Mouse (Mus musculus) liver, embryonic 15.5 days (tissue): ENCODE measurements around the gene Retreg1. TPM values are rescaled to one million over a fixed set of nuclear protein-coding genes. Genes with fewer than 3 reads are reported as not detected.

ENCODE experiments used
- ATAC-seq: fragments of 200-750 bp; cut with Nextera tagmentation; 2 replicates; pipeline ENCODE4 v1.8.0; 2017; ENCODE audit warnings: moderate number of reproducible peaks, mild to moderate bottlenecking, moderate library complexity; ENCODE audit not compliant: insufficient read depth
- H3K27ac ChIP-seq: fragments of 300-500 bp; sonication (generic); replicated peaks from 2 replicates; pipeline ENCODE4 v1.5.1; 2015; ENCODE audit warnings: mild to moderate bottlenecking, inconsistent platforms
- H3K27me3 ChIP-seq: fragments of 300-500 bp; sonication (generic); 2 replicates; pipeline ENCODE4 v1.6.1; 2015; ENCODE audit warnings: mild to moderate bottlenecking, inconsistent platforms
- H3K36me3 ChIP-seq: fragments of 300-500 bp; sonication (generic); replicated peaks from 2 replicates; pipeline ENCODE4 v1.6.1; 2015; ENCODE audit warnings: moderate library complexity, mild to moderate bottlenecking, inconsistent platforms
- H3K4me1 ChIP-seq: fragments of 300-500 bp; sonication (generic); replicated peaks from 2 replicates; pipeline ENCODE4 v1.6.1; 2015; ENCODE audit warnings: inconsistent platforms
- H3K4me2 ChIP-seq: fragments of 300-500 bp; sonication (generic); 2 replicates; pipeline ENCODE4 v1.6.1; 2015; ENCODE audit warnings: moderate library complexity, mild to moderate bottlenecking, inconsistent platforms
- H3K4me3 ChIP-seq: fragments of 300-500 bp; sonication (generic); replicated peaks from 2 replicates; pipeline ENCODE4 v1.5.1; 2015; ENCODE audit warnings: mild to moderate bottlenecking, inconsistent platforms
- H3K9ac ChIP-seq: fragments of 300-500 bp; sonication (generic); 2 replicates; pipeline ENCODE4 v1.6.1; 2015; ENCODE audit warnings: moderate library complexity, mild to moderate bottlenecking, inconsistent platforms
- H3K9me3 ChIP-seq: fragments of 300-500 bp; sonication (generic); replicated peaks from 2 replicates; pipeline ENCODE4 v1.6.1; 2016; ENCODE audit warnings: inconsistent platforms
- WGBS: fragments of 180-500 bp; shearing (Covaris S2); methylation state at CpG from one replicate; pipeline ENCODE4 v1.1.7; 2015; ENCODE audit warnings: mixed read lengths; ENCODE audit not compliant: insufficient replicate concordance; 5-methylcytosine and 5-hydroxymethylcytosine counted together
- polyA plus RNA-seq: library from polyadenylated mRNA; unstranded; fragments of >200 nt; fragmentation: Nextera tagmentation; extraction: Ambion mirVana; gene quantifications from 2 replicates; pipeline ENCODE4 v1.2.1, GENCODE M21; 2015

The Retreg1 gene
- polyA plus RNA-seq, 1 experiment from 2014 or later: 4.7 TPM

DNA sequence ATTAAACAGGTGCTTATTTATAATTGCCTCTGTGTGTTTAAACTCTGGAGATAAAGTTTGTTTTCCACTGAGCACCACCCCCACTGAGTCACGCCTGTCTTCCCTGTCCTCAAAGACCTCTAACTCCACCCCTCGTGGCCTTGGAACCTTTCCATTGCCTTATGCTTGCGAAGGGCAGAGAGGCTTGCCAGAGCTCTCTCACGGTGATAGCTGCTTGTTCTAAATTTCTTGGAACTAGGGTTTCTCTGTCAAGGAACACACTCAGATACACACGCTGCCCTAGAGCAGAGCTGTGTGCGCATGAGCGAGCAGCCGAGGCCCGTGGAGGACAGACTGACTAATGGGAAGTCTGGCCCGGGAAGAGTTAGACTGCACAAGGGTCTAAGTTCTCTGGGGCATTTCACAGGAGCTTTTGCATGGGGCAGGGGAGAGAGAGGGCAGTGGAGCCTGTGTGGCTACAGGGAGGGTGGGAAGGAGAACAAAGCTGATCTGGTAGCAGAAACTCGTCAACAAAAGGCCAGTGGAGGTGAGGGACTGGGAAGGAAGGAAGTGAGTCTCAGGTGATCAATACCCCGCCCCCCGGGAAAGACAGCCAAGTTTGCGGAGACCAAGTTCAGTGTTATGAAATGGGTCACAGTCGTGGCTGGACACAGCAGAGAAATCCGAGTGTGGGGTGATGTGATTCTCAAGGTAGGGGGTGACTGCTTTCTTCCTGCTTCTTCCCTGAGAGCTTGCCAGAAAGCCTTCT, 90.1 kb downstream of the Retreg1 start:
- Histone ChIP-seq H3K4me1 (peaks cover 19% of the 10 kb centered on the region), H3K4me3 (no peak overlapping the region), H3K9ac (no peak overlapping the region), H3K36me3 (no peaks in the 10 kb centered on the region), H3K27ac (peak overlapping the region; percentile 38; the same call in 1 of the 2 replicates), H3K4me2 (peak overlapping the region; percentile 23), H3K27me3 (no peaks in the 10 kb centered on the region), H3K9me3 (no peaks in the 10 kb centered on the region)
- peak; percentile 70 for ATAC-seq
- WGBS: 32% methylated on average over 16 of the region's 16 CpGs

DNA sequence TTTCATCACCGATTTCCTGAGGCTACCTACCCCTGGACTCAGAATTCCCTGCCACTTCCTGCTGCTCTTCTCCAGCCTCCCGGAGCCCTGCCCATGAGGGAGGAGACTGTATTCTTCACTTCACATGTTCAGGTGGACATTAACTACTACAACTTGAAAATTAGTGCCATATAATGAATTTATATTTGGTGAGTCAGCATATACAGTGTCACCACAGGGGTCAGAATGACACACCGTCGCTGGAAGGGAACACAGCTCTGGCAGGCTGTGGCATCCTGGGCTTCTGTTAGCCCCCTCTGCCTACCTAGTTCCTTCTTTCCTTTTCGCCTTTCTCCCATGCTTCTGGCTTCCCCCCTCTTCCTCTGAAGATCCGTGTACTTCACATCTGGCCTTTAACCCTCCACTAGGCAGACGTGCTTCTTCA, 90.7 kb downstream of the Retreg1 start:
- no peak for ATAC-seq
- Histone ChIP-seq H3K4me1 (peaks cover 19% of the 10 kb centered on the region), H3K4me3 (no peak overlapping the region), H3K27me3 (no peaks in the 10 kb centered on the region), H3K27ac (0 out of 2 replicates have a peak overlapping the region, but pooled peaks have one; percentile 38), H3K9me3 (no peaks in the 10 kb centered on the region), H3K4me2 (peak overlapping the region; percentile 23), H3K36me3 (no peaks in the 10 kb centered on the region), H3K9ac (no peak overlapping the region)
- WGBS: 37% methylated on average over 7 of the region's 7 CpGs

- no peak overlapping the region for H3K27ac ChIP-seq
- H3K36me3 ChIP-seq: no peaks in the 10 kb centered on the region
- peaks cover 17% of the 10 kb centered on the region for H3K4me1 ChIP-seq
- H3K4me3 ChIP-seq: no peak overlapping the region
- no peaks in the 10 kb centered on the region for H3K9me3 ChIP-seq
- no peak overlapping the region for H3K9ac ChIP-seq
- no peak for ATAC-seq
- H3K4me2 ChIP-seq: no peak overlapping the region
- no peaks in the 10 kb centered on the region for H3K27me3 ChIP-seq
- 67% methylated on average over 7 of the region's 7 CpGs for WGBS
Measured at GRCm38 (mm10) chr15:25934411-25934810, 91.4 kb downstream of the Retreg1 start.

GRCm38 (mm10) chr15:25938496-25938895, 95.5 kb downstream of the Retreg1 start:
- no peak for ATAC-seq
- 68% methylated on average over 7 of the region's 7 CpGs for WGBS
- no peaks in the 10 kb centered on the region for H3K27me3 ChIP-seq

DNA sequence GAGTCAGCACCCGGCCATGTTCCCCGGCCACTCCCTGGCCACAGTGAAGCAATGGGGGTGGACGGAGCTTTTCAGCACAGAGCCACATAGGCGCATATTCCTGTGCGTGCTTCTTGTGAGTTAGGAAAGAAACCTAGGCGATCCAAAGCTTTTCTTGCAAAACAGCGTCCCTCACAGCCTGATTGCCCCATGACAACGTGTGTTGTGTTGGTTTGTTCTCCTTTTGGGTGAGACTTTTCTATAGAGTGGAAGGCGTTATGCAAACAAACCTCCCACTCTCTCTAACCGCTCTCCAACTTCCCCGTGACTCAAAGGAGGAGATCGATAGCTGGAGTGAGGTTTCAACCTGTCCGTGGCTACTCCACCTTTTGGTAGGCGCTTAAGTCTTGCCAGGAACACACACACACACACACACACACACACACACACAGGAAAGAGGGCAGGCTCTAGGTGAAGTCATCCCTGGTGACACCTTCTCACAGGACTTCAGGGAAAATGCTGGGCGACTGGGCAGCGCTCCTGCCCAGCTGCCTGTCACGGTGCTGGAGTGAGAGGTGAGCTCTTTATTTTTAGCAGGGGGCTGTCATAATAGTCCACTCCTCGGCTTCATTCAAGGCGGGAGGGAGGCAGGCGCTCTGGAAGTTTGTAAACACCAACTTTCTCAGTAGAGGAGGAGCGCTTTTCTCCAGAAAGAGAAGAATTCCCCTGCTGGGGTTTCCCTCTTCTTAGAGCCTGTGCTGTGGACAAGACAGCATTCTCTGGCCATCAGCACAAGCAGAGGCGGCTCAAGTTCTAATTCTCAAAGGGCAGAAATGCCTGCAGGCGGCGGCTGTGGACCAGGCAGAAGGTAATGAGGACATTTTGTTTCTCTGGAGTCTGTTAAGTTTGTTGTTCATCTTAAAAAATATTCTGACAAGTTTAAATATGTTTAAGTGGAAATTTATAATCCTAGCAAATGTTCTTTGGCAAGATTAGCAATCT, 97.7 kb downstream of the Retreg1 start:
- 39% methylated on average over 24 of the region's 24 CpGs for WGBS
- H3K4me2 ChIP-seq: peak overlapping the region; percentile 43
- H3K9ac ChIP-seq: no peak overlapping the region
- peak; percentile 62 for ATAC-seq
- 0 out of 2 replicates have a peak, but pooled peaks cover 2% of the 10 kb centered on the region for H3K4me1 ChIP-seq
- no peaks in the 10 kb centered on the region for H3K9me3 ChIP-seq
- peak overlapping the region; percentile 36 for H3K4me3 ChIP-seq
- H3K36me3 ChIP-seq: no peaks in the 10 kb centered on the region
- no peaks in the 10 kb centered on the region for H3K27me3 ChIP-seq
- peak overlapping the region; percentile 55; the same call in 1 of the 2 replicates for H3K27ac ChIP-seq

More at GRCm38 (mm10) chr15:25938496-25938895, 95.5 kb downstream of the Retreg1 start:
- H3K27ac ChIP-seq: no peak overlapping the region
- no peak overlapping the region for H3K4me2 ChIP-seq
- H3K36me3 ChIP-seq: no peaks in the 10 kb centered on the region
- no peaks in the 10 kb centered on the region for H3K9me3 ChIP-seq
- H3K4me3 ChIP-seq: no peak overlapping the region
- H3K4me1 ChIP-seq: peaks cover 6% of the 10 kb centered on the region; the same call in 1 of the 2 replicates
- no peak overlapping the region for H3K9ac ChIP-seq

- Histone ChIP-seq H3K4me2 (no peak overlapping the region), H3K4me3 (no peak overlapping the region), H3K4me1 (0 out of 2 replicates have a peak, but pooled peaks cover 2% of the 10 kb centered on the region), H3K9me3 (no peaks in the 10 kb centered on the region), H3K27ac (no peak overlapping the region), H3K36me3 (no peaks in the 10 kb centered on the region), H3K27me3 (no peaks in the 10 kb centered on the region), H3K9ac (no peak overlapping the region)
- WGBS: 75% methylated on average over 11 of the region's 11 CpGs
- no peak for ATAC-seq
Measured at GRCm38 (mm10) chr15:25941514-25941913, 98.5 kb downstream of the Retreg1 start.

DNA sequence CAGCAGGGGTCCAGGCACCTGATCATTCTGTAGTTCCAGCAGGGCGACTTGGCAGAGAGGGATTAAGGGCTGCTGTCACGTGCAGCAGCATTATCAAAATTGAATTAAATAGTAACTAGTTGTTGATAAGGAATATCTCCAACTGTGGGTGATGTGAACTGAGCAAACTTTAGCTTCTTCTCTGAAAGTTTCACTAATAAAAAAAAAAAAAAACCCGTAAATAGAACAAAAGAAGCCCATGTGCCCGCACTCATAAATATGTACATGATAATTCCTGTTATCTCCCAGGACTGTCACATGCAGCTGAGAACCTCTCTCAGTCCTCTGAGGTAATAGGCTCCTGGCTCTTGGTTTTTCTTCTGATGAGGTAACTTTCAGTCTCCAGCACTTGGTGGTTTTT, 99.4 kb downstream of the Retreg1 start:
- Histone ChIP-seq H3K4me3 (no peak overlapping the region), H3K9me3 (no peaks in the 10 kb centered on the region), H3K27ac (no peak overlapping the region), H3K27me3 (no peaks in the 10 kb centered on the region), H3K4me1 (0 out of 2 replicates have a peak, but pooled peaks cover 2% of the 10 kb centered on the region), H3K36me3 (no peaks in the 10 kb centered on the region), H3K4me2 (no peak overlapping the region), H3K9ac (no peak overlapping the region)
- 39% methylated on average over 4 of the region's 4 CpGs for WGBS
- ATAC-seq: no peak

DNA sequence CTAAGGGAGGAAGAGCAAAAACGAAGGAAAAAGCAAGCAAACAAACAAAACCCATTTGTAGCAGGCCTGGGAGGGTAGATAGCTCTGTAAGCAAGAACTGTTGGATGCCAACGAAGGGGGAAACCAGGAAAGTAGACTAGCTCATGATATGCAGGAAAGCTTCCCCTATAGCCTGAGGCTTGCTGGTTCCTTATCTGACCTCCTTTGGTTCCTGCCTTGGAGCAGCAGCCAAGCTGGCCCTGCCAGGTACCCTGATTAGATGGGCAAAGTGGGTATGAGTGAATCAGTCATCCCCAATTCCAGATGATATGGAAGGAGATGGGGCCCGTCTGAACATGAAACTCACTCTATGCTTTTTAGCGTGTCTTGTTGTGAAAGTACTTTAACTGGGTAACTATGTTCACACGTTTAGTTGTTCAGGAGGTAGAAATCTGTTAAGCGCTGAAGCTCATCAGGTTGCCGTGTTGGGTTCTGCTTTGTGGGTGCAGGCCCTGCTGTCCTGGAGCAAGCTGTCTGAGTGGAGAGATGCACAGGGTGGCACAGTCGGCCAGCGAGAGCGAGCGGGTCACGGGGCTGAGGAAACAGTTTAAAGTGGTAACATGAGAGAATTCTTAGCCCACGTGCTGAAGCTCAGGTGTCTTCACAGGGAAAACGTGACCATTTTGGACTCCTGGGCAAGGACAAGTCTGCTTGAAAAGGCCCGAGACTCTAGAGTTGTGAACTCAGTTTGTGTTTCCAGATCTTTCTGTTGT, 100.6 kb downstream of the Retreg1 start:
- no peak for ATAC-seq
- WGBS: 62% methylated on average over 15 of the region's 15 CpGs
- Histone ChIP-seq H3K9ac (no peak overlapping the region), H3K27me3 (no peaks in the 10 kb centered on the region), H3K4me1 (0 out of 2 replicates have a peak, but pooled peaks cover 2% of the 10 kb centered on the region), H3K9me3 (no peaks in the 10 kb centered on the region), H3K36me3 (no peaks in the 10 kb centered on the region), H3K4me3 (no peak overlapping the region), H3K27ac (no peak overlapping the region), H3K4me2 (no peak overlapping the region)

GRCm38 (mm10) chr15:25945224-25945623, 102.2 kb downstream of the Retreg1 start:
- Histone ChIP-seq H3K9ac (no peak overlapping the region), H3K27ac (no peak overlapping the region), H3K9me3 (no peaks in the 10 kb centered on the region), H3K4me2 (no peak overlapping the region), H3K27me3 (no peaks in the 10 kb centered on the region), H3K4me3 (no peak overlapping the region), H3K4me1 (0 out of 2 replicates have a peak, but pooled peaks cover 2% of the 10 kb centered on the region), H3K36me3 (no peaks in the 10 kb centered on the region)
- WGBS: 65% methylated on average over 8 of the region's 8 CpGs
- no peak for ATAC-seq

DNA sequence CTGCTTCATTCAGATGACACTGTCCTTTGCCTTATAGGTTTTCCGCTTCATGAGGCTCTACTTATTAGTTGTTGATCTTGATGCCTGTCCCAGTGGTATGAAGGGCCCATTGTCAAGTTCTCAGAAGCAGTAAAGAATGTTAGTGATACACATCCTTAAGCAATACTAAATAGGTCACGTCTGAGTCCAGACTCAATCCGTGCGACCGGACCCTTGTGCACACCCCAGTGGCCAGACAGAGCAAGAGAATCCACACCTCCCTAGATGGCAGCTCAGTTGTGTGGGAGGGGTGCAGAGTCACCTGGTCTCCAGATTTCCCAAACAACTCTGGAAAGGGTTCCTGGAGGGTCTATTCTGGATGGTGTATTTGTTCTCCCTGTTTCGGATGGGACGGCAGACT, 103.5 kb downstream of the Retreg1 start:
- WGBS: 77% methylated on average over 7 of the region's 7 CpGs
- Histone ChIP-seq H3K4me1 (no peaks in the 10 kb centered on the region), H3K4me3 (no peak overlapping the region), H3K9me3 (no peaks in the 10 kb centered on the region), H3K4me2 (no peak overlapping the region), H3K9ac (no peak overlapping the region), H3K27ac (no peak overlapping the region), H3K36me3 (no peaks in the 10 kb centered on the region), H3K27me3 (no peaks in the 10 kb centered on the region)
- no peak for ATAC-seq
